Comparison of ENCODE assay signal across 16 mouse cellular contexts in genomic region chr10:8753377-8753776, GRCm38 (mm10).
DNase-seq lines count a peak whose midpoint lies in the region; ATAC-seq and TF ChIP-seq lines count a peak whose summit lies in the region.
"Had no signal": no experiment of that assay in that cellular context is flagged by ENCODE, and none has a peak within 500 bp of the region (broad histone marks: within the 10 kb centered on the region; RNA-seq: fewer than 3 reads in every experiment).

No protein-coding gene starts in this region.

- ATAC-seq in hindbrain, postnatal 0 days: no peak
- ATAC-seq in hindbrain, embryonic 13.5 days (ENCODE audit: low FRiP score): no peak
- no peak for ATAC-seq in limb, embryonic 15.5 days (ENCODE audit: insufficient number of reproducible peaks, low FRiP score, low TSS enrichment, low read depth)
- ATAC-seq: forebrain, embryonic 13.5 days; hindbrain, embryonic 16.5 days had no signal

- no peak overlapping the region for H3K4me2 ChIP-seq in hindbrain, postnatal 0 days (ENCODE audit: low read depth, low read length)
- H3K4me2 ChIP-seq in hindbrain, embryonic 13.5 days: no peak overlapping the region
- H3K4me2 ChIP-seq in limb, embryonic 15.5 days: no peak overlapping the region
- H3K4me2 ChIP-seq: forebrain, embryonic 13.5 days had no signal

- H3K4me3 ChIP-seq in gastrocnemius, adult 2 months: no peak overlapping the region
- no peak overlapping the region for H3K4me3 ChIP-seq in hindbrain, postnatal 0 days (ENCODE audit: low read length)
- no peak overlapping the region for H3K4me3 ChIP-seq in hindbrain, embryonic 13.5 days
- no peak overlapping the region for H3K4me3 ChIP-seq in brown adipose tissue, adult 24 weeks (ENCODE audit: insufficient read depth, low read depth, low read length)
- H3K4me3 ChIP-seq in limb, embryonic 15.5 days: no peak overlapping the region
- H3K4me3 ChIP-seq: forebrain, embryonic 13.5 days; heart, embryonic 10.5 days had no signal

- DNase-seq in gastrocnemius, adult 2 months: no peak
- DNase-seq in gastrocnemius, adult 18-20 months (ENCODE audit: low spot score): no peak
- no peak for DNase-seq in hindbrain, postnatal 0 days (ENCODE audit: low spot score)
- DNase-seq: adrenal gland, adult 2 months; adrenal gland, postnatal 25 days; cerebellum, adult 2 months; cerebellum, postnatal 10 days; gastrocnemius, postnatal 14 days; heart, postnatal 10 days; kidney, adult 11 months had no signal

- H3K4me1 ChIP-seq in hindbrain, postnatal 0 days (ENCODE audit: insufficient read depth, low read length): 0 out of 2 replicates have a peak, but pooled peaks cover 17% of the 10 kb centered on the region
- H3K4me1 ChIP-seq in hindbrain, embryonic 13.5 days (replicated peaks): peaks cover 36% of the 10 kb centered on the region
- no peaks in the 10 kb centered on the region for H3K4me1 ChIP-seq in brown adipose tissue, adult 24 weeks (ENCODE audit: control insufficient read depth, insufficient read depth, insufficient read length, low read length)
- H3K4me1 ChIP-seq in limb, embryonic 15.5 days: peaks cover 32% of the 10 kb centered on the region

- peak overlapping the region; percentile 74 for H3K27ac ChIP-seq in gastrocnemius, adult 2 months
- peak overlapping the region; percentile 27; the same call in 1 of the 2 replicates for H3K27ac ChIP-seq in hindbrain, postnatal 0 days
- no peak overlapping the region for H3K27ac ChIP-seq in hindbrain, embryonic 13.5 days
- 0 out of 2 replicates have a peak overlapping the region, but pooled peaks have one; percentile 26 for H3K27ac ChIP-seq in brown adipose tissue, adult 24 weeks (replicated peaks; ENCODE audit: low read depth, low read length)
- 0 out of 2 replicates have a peak overlapping the region, but pooled peaks have one; percentile 5 for H3K27ac ChIP-seq in limb, embryonic 15.5 days
- H3K27ac ChIP-seq: forebrain, embryonic 13.5 days; heart, embryonic 10.5 days had no signal

- WGBS in hindbrain, postnatal 0 days: 85% methylated on average over 3 of the region's 3 CpGs
- 93% methylated on average over 3 of the region's 3 CpGs for WGBS in hindbrain, embryonic 13.5 days
- WGBS in limb, embryonic 15.5 days: 89% methylated on average over 3 of the region's 3 CpGs

- H3K27me3 ChIP-seq in hindbrain, postnatal 0 days (ENCODE audit: insufficient read depth, low read length): no peaks in the 10 kb centered on the region
- H3K27me3 ChIP-seq in hindbrain, embryonic 13.5 days: no peaks in the 10 kb centered on the region
- no peaks in the 10 kb centered on the region for H3K27me3 ChIP-seq in limb, embryonic 15.5 days

- intact Hi-C loops in gastrocnemius, adult 2 months (cut with DNase I): no loop called here

- no peak overlapping the region for H3K9ac ChIP-seq in hindbrain, postnatal 0 days (replicated peaks; ENCODE audit: low read length)
- H3K9ac ChIP-seq in hindbrain, embryonic 13.5 days: no peak overlapping the region
- H3K9ac ChIP-seq in limb, embryonic 15.5 days: no peak overlapping the region
- H3K9ac ChIP-seq: forebrain, embryonic 13.5 days had no signal

- H3K9me3 ChIP-seq in hindbrain, postnatal 0 days (ENCODE audit: low read length): no peaks in the 10 kb centered on the region
- no peaks in the 10 kb centered on the region for H3K9me3 ChIP-seq in hindbrain, embryonic 13.5 days
- no peaks in the 10 kb centered on the region for H3K9me3 ChIP-seq in limb, embryonic 15.5 days
- H3K9me3 ChIP-seq: forebrain, embryonic 13.5 days; heart, embryonic 10.5 days had no signal

- H3K36me3 ChIP-seq in hindbrain, postnatal 0 days (ENCODE audit: insufficient read depth, low read length): peaks cover 3% of the 10 kb centered on the region; the same call in 1 of the 2 replicates
- H3K36me3 ChIP-seq in hindbrain, embryonic 13.5 days: peaks cover 10% of the 10 kb centered on the region
- H3K36me3 ChIP-seq in limb, embryonic 15.5 days: peaks cover 17% of the 10 kb centered on the region

- TF ChIP-seq CTCF in gastrocnemius, adult 2 months (IDR thresholded peaks at IDR 0.05): no peak
- TF ChIP-seq CTCF in hindbrain, postnatal 0 days (IDR thresholded peaks at IDR 0.05; ENCODE audit: low read depth): no peak
